Mouse (Mus musculus): ENCODE results near the gene Zscan29. TPM values are rescaled to one million over a fixed set of nuclear protein-coding genes. Genes with fewer than 3 reads are reported as not detected.
"Not testable (repeated sequence)": the region's sequence is repeated elsewhere in the genome, so short reads cannot be mapped to it uniquely, and the experiment has no call there.

The Zscan29 gene
- polyA plus RNA-seq, 1 experiment from 2014 or later: 10.5 TPM

GRCm38 (mm10) chr2:121127536-121127935 is 43.4 kb downstream of the Zscan29 start:
- H3K4me2 ChIP-seq (replicated peaks): no peak overlapping the region
- 69% methylated on average over 1 of the region's 1 CpGs for WGBS
- no peaks in the 10 kb centered on the region for H3K27me3 ChIP-seq
- no peak overlapping the region for H3K9ac ChIP-seq
- ATAC-seq (ENCODE audit: low FRiP score, low read depth): no peak
- no peak overlapping the region for H3K27ac ChIP-seq
- no peaks in the 10 kb centered on the region for H3K9me3 ChIP-seq
- no peaks in the 10 kb centered on the region for H3K4me1 ChIP-seq
- no peak overlapping the region for H3K4me3 ChIP-seq
- H3K36me3 ChIP-seq: no peaks in the 10 kb centered on the region

- 92% methylated on average over 5 of the region's 5 CpGs for WGBS
- not testable (repeated sequence) for H3K27ac ChIP-seq; H3K4me2 ChIP-seq (replicated peaks); H3K27me3 ChIP-seq; H3K4me1 ChIP-seq; H3K36me3 ChIP-seq; ATAC-seq (ENCODE audit: low FRiP score, low read depth); H3K9me3 ChIP-seq; H3K9ac ChIP-seq; H3K4me3 ChIP-seq
These were observed 44.6 kb downstream of the Zscan29 start for GRCm38 (mm10) chr2:121126302-121126701.

- ATAC-seq (ENCODE audit: low FRiP score, low read depth): no peak
- Histone ChIP-seq H3K9me3 (no peaks in the 10 kb centered on the region), H3K4me2 (replicated peaks) (no peak overlapping the region), H3K4me1 (no peaks in the 10 kb centered on the region), H3K9ac (no peak overlapping the region), H3K27me3 (0 out of 2 replicates have a peak, but pooled peaks cover 2% of the 10 kb centered on the region), H3K4me3 (no peak overlapping the region), H3K36me3 (no peaks in the 10 kb centered on the region), H3K27ac (no peak overlapping the region)
- WGBS: 69% methylated on average over 3 of the region's 3 CpGs
These were observed 51.7 kb downstream of the Zscan29 start for GRCm38 (mm10) chr2:121119260-121119659.

GRCm38 (mm10) chr2:121115418-121115817 is 55.5 kb downstream of the Zscan29 start:
- WGBS: 90% methylated on average over 2 of the region's 2 CpGs
- H3K4me1 ChIP-seq: no peaks in the 10 kb centered on the region
- no peaks in the 10 kb centered on the region for H3K9me3 ChIP-seq
- no peak overlapping the region for H3K4me2 ChIP-seq (replicated peaks)
- no peak overlapping the region for H3K27ac ChIP-seq
- H3K27me3 ChIP-seq: 0 out of 2 replicates have a peak, but pooled peaks cover 2% of the 10 kb centered on the region
- H3K36me3 ChIP-seq: no peaks in the 10 kb centered on the region
- no peak for ATAC-seq (ENCODE audit: low FRiP score, low read depth)
- no peak overlapping the region for H3K4me3 ChIP-seq
- H3K9ac ChIP-seq: no peak overlapping the region

- no peak for ATAC-seq (ENCODE audit: low FRiP score, low read depth)
- WGBS: 83% methylated on average over 4 of the region's 4 CpGs
- no peak within 1 kb of the TSS for H3K27ac ChIP-seq
- H3K9me3 ChIP-seq: no peaks in the 10 kb centered on the region
- no peaks in the 10 kb centered on the region for H3K4me1 ChIP-seq
- no peak within 1 kb of the TSS for H3K9ac ChIP-seq
- H3K36me3 ChIP-seq: no peaks in the 10 kb centered on the region
- no peak within 1 kb of the TSS for H3K4me2 ChIP-seq (replicated peaks)
- no peaks in the 10 kb centered on the region for H3K27me3 ChIP-seq
- H3K4me3 ChIP-seq: no peak within 1 kb of the TSS
These were observed 61.2 kb downstream of the Zscan29 start, which contains the start of gene Tgm7 for GRCm38 (mm10) chr2:121109695-121110094. TSS of gene Tgm7 (minus strand) at chr2:121109795.

Other genes starting within 250 kb of the Zscan29 start
- gene Ubr1, start 200.4 kb downstream of the Zscan29 start, polyA plus RNA-seq (2015; fragmentation: Nextera tagmentation; extraction: Ambion mirVana): 32.4 and 35.4 TPM in 2 replicates
- gene Tmem62, start 194.1 kb downstream of the Zscan29 start, polyA plus RNA-seq (2015; fragmentation: Nextera tagmentation; extraction: Ambion mirVana): 1.8 and 2.1 TPM in 2 replicates
- 39.3 and 42.0 TPM in 2 replicates for gene Ccndbp1, start 162.7 kb downstream of the Zscan29 start, polyA plus RNA-seq (2015; fragmentation: Nextera tagmentation; extraction: Ambion mirVana)
- gene Epb42, start 134.1 kb downstream of the Zscan29 start, polyA plus RNA-seq (2015; fragmentation: Nextera tagmentation; extraction: Ambion mirVana): 1.1 and 1.2 TPM in 2 replicates
- not detected in 2 replicates for gene Tgm5, start 85.3 kb downstream of the Zscan29 start, polyA plus RNA-seq (2015; fragmentation: Nextera tagmentation; extraction: Ambion mirVana)
- gene Tgm7, start 61.3 kb downstream of the Zscan29 start, polyA plus RNA-seq (2015; fragmentation: Nextera tagmentation; extraction: Ambion mirVana): not detected in 2 replicates
- gene Adal, start 30.7 kb downstream of the Zscan29 start, polyA plus RNA-seq (2015; fragmentation: Nextera tagmentation; extraction: Ambion mirVana): 20.7 and 22.1 TPM in 2 replicates
- 23.3 and 24.2 TPM in 2 replicates for gene Lcmt2, start 30.5 kb downstream of the Zscan29 start, polyA plus RNA-seq (2015; fragmentation: Nextera tagmentation; extraction: Ambion mirVana)
- 68.0 and 70.0 TPM in 2 replicates for gene Tubgcp4, start 471 bp downstream of the Zscan29 start, polyA plus RNA-seq (2015; fragmentation: Nextera tagmentation; extraction: Ambion mirVana)
- gene Trp53bp1, start 100.3 kb upstream of the Zscan29 start, polyA plus RNA-seq (2015; fragmentation: Nextera tagmentation; extraction: Ambion mirVana): 89.9 and 99.6 TPM in 2 replicates
- gene Map1a, start 118.5 kb upstream of the Zscan29 start, polyA plus RNA-seq (2015; fragmentation: Nextera tagmentation; extraction: Ambion mirVana): 3.1 and 4.5 TPM in 2 replicates
- 8.1 and 8.8 TPM in 2 replicates for gene Ppip5k1, start 184.3 kb upstream of the Zscan29 start, polyA plus RNA-seq (2015; fragmentation: Nextera tagmentation; extraction: Ambion mirVana)
- 2.6 and 3.4 TPM in 2 replicates for gene Ckmt1, start 186.6 kb upstream of the Zscan29 start, polyA plus RNA-seq (2015; fragmentation: Nextera tagmentation; extraction: Ambion mirVana)
- gene Strc, start 216.0 kb upstream of the Zscan29 start, polyA plus RNA-seq (2015; fragmentation: Nextera tagmentation; extraction: Ambion mirVana): not detected in 2 replicates
- gene Pdia3, start 242.7 kb upstream of the Zscan29 start, polyA plus RNA-seq (2015; fragmentation: Nextera tagmentation; extraction: Ambion mirVana): 760 and 810 TPM in 2 replicates
- 3.0 TPM in 2 replicates for gene Catsper2, start 242.7 kb upstream of the Zscan29 start, polyA plus RNA-seq (2015; fragmentation: Nextera tagmentation; extraction: Ambion mirVana)